Mouse (Mus musculus) activated CD4-positive, CD25-positive, alpha-beta regulatory T cell, adult 9 weeks (primary cell): Measurements from ENCODE around the gene Cdip1. TPM values are rescaled to one million over a fixed set of nuclear protein-coding genes. Genes with fewer than 3 reads are reported as not detected.

Experiments used
- polyA plus RNA-seq: library from polyadenylated mRNA; unstranded; fragments of 100-300 nt; shearing (Covaris generic); gene quantifications from one replicate; pipeline ENCODE4 v1.2.1, GENCODE M21; 2017

Cdip1 gene
- 42.4 TPM for polyA plus RNA-seq

GRCm38 (mm10) chr16:4789810-4790559 lies at the start of gene Cdip1:
Cdip1 (minus strand) TSS chr16:4790292.

GRCm38 (mm10) chr16:4835191-4835590 lies 45.1 kb upstream of the Cdip1 start, which contains the start of gene 4930562C15Rik:
4930562C15Rik (plus strand) TSS chr16:4835416.

GRCm38 (mm10) chr16:4725780-4726527 lies 64.1 kb downstream of the Cdip1 start, which contains the start of gene Hmox2:
Hmox2 (plus strand) TSS chr16:4726361.

DNA sequence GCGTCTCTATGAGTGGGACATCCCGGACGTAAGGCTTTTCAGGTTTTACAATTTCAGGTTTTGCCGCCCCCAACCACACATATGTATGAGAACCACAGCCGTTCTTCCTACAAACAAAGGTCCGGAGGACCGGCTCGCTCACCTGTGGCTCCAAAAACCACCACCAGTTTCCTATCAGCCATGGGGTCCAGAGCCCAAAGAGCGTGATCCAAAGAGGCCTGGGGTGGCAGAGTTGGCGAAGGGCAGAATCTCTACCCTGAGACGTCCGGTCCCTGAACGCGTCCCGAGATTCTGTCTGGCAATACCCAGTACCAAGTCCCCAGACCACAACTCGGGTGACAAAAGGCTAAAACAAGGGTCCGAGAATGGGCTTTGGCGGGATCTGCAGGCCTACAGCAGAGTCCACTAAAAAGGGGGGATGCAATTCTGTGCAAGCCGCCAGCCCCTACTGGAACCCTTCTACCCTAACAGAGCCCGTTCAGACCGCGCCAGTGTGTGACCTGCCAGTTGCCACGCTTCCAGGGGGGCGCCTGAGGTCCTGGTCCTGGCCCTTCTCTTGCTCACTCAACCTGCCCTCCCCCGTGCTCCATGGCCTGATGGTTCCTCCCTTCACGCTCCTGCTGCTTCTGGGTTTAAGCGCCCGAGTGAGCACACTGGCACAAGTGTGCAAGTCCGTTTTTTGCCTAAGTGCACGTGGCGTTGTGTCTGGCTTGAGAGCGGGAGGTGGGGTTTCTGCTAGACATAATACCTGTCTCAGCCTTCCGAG lies 71.2 kb downstream of the Cdip1 start, which contains the start of gene Nmral1:
Nmral1 (minus strand) TSS at position 604 of the 766 bp plus-strand sequence.

Other genes starting within 250 kb of the Cdip1 start
- gene Srl, start 248.5 kb downstream of the Cdip1 start, polyA plus RNA-seq: 0.59 TPM
- gene Tfap4, start 230.4 kb downstream of the Cdip1 start, polyA plus RNA-seq: 3.4 TPM
- 0.62 TPM for gene Glis2, start 195.6 kb downstream of the Cdip1 start, polyA plus RNA-seq
- gene Pam16, start 165.3 kb downstream of the Cdip1 start, polyA plus RNA-seq: 12.5 TPM
- 1.5 TPM for gene Vasn, start 150.4 kb downstream of the Cdip1 start, polyA plus RNA-seq
- 59.4 TPM for gene Dnaja3, start 150.3 kb downstream of the Cdip1 start, polyA plus RNA-seq
- gene Coro7, start 110.5 kb downstream of the Cdip1 start, polyA plus RNA-seq: 163 TPM
- 12.3 TPM for gene Nmral1, start 70.9 kb downstream of the Cdip1 start, polyA plus RNA-seq
- gene Hmox2, start 63.9 kb downstream of the Cdip1 start, polyA plus RNA-seq: 105 TPM
- gene 4930562C15Rik, start 45.1 kb upstream of the Cdip1 start, polyA plus RNA-seq: 0.53 TPM
- 52.3 TPM for gene Ubald1, start 90.0 kb upstream of the Cdip1 start, polyA plus RNA-seq
- 66.5 TPM for gene Mgrn1, start 96.0 kb upstream of the Cdip1 start, polyA plus RNA-seq
- 164 TPM for gene Nudt16l1, start 148.5 kb upstream of the Cdip1 start, polyA plus RNA-seq
- gene Anks3, start 173.9 kb upstream of the Cdip1 start, polyA plus RNA-seq: 80.4 TPM
- gene Sept12, start 207.6 kb upstream of the Cdip1 start, polyA plus RNA-seq: not detected
- gene Smim22, start 217.0 kb upstream of the Cdip1 start, polyA plus RNA-seq: not detected
- 18.3 TPM for gene Rogdi, start 223.3 kb upstream of the Cdip1 start, polyA plus RNA-seq